22 mouse cellular contexts compared by ENCODE assay signal in genomic region chr7:46746381-46746780, GRCm38 (mm10). TPM values are rescaled to one million over a fixed set of nuclear protein-coding genes. Genes with fewer than 3 reads are reported as not detected.
DNase-seq lines count a peak whose midpoint lies in the region; ATAC-seq and TF ChIP-seq lines count a peak whose summit lies in the region.
"Had no signal": no experiment of that assay in that cellular context is flagged by ENCODE, and none has a peak within 500 bp of the region (broad histone marks: within the 10 kb centered on the region; RNA-seq: fewer than 3 reads in every experiment).

No protein-coding gene starts in this region.

- H3K4me3 ChIP-seq in liver, postnatal 0 days (ENCODE audit: low read depth, low read length) = no peak overlapping the region
- H3K4me3 ChIP-seq: embryonic facial prominence, embryonic 13.5 days; heart, embryonic 13.5 days; limb, embryonic 12.5 days; stomach, embryonic 15.5 days had no signal

- H3K9ac ChIP-seq in liver, postnatal 0 days (replicated peaks) = no peak overlapping the region
- H3K9ac ChIP-seq: embryonic facial prominence, embryonic 13.5 days; forebrain, postnatal 0 days; heart, embryonic 13.5 days; limb, embryonic 12.5 days; stomach, embryonic 15.5 days had no signal

- no peak overlapping the region for H3K27ac ChIP-seq in liver, postnatal 0 days (ENCODE audit: low read depth)
- H3K27ac ChIP-seq: embryonic facial prominence, embryonic 13.5 days; heart, embryonic 13.5 days; limb, embryonic 12.5 days; stomach, embryonic 15.5 days had no signal

- H3K36me3 ChIP-seq in liver, postnatal 0 days (replicated peaks; ENCODE audit: insufficient read depth, low read length) = no peaks in the 10 kb centered on the region
- H3K36me3 ChIP-seq: embryonic facial prominence, embryonic 13.5 days; heart, embryonic 13.5 days; limb, embryonic 12.5 days; stomach, embryonic 15.5 days had no signal

- peak; percentile 50; the same call in 1 of the 2 replicates for ATAC-seq in liver, postnatal 0 days
- ATAC-seq: forebrain, postnatal 0 days had no signal

- no peaks in the 10 kb centered on the region for H3K9me3 ChIP-seq in liver, postnatal 0 days (ENCODE audit: low read length)
- H3K9me3 ChIP-seq: embryonic facial prominence, embryonic 13.5 days; heart, embryonic 13.5 days; limb, embryonic 12.5 days; stomach, embryonic 15.5 days had no signal

- H3K4me1 ChIP-seq in liver, postnatal 0 days (ENCODE audit: insufficient read depth) = no peaks in the 10 kb centered on the region
- H3K4me1 ChIP-seq: embryonic facial prominence, embryonic 13.5 days; limb, embryonic 12.5 days; stomach, embryonic 15.5 days had no signal

- TF ChIP-seq CTCF in liver, postnatal 0 days (IDR thresholded peaks at IDR 0.05; ENCODE audit: low read depth) = no peak

- no peak for TF ChIP-seq EP300 in liver, postnatal 0 days (IDR thresholded peaks at IDR 0.05; ENCODE audit: low read depth)

- peak; percentile 12 for DNase-seq in adrenal gland, postnatal 10 days
- no peak for DNase-seq in adrenal gland, postnatal 25 days
- no peak for DNase-seq in liver, postnatal 0 days
- no peak for DNase-seq in liver
- peak; percentile 60 for DNase-seq in gastrocnemius, postnatal 25 days
- DNase-seq in lung, postnatal 36 days = peak; percentile 21
- DNase-seq in B cell, adult 2 months = no peak
- DNase-seq in testis, postnatal 10 days (ENCODE audit: low spot score) = no peak
- DNase-seq: cerebellum, adult 8-10 months; forebrain, postnatal 0 days; kidney, postnatal 36 days; layer of hippocampus, adult 9-11 months; spleen, adult 18-20 months had no signal

- no peak overlapping the region for H3K4me2 ChIP-seq in liver, postnatal 0 days (ENCODE audit: low read depth, low read length)
- H3K4me2 ChIP-seq: embryonic facial prominence, embryonic 13.5 days; heart, embryonic 13.5 days; limb, embryonic 12.5 days; stomach, embryonic 15.5 days had no signal

- no peaks in the 10 kb centered on the region for H3K27me3 ChIP-seq in liver, postnatal 0 days (ENCODE audit: insufficient read depth, low read length)
- H3K27me3 ChIP-seq: CH12.LX; embryonic facial prominence, embryonic 13.5 days; heart, embryonic 13.5 days; limb, embryonic 12.5 days; stomach, embryonic 15.5 days had no signal

- 79% methylated on average over 7 of the region's 7 CpGs for WGBS in liver, postnatal 0 days (ENCODE audit: insufficient replicate concordance)

RNA-seq across cellular contexts. Expression of gene Saa1, which starts 3.6 kb away (rescaled TPM):
- under 1 TPM in 1 of 2 experiments, not detected in 1; 0.63 TPM for total RNA-seq in adrenal gland, postnatal 10 days (2021)
- not detected in 2 replicates for total RNA-seq in adrenal gland, postnatal 25 days (2021)
- polyA plus RNA-seq in liver, postnatal 0 days (2015; fragmentation: Nextera tagmentation; extraction: Ambion mirVana) = 0.38 and 0.63 TPM in 2 replicates
- not detected for total RNA-seq in gastrocnemius, postnatal 25 days (2021)
- total RNA-seq: CH12.LX; forebrain, postnatal 0 days; midbrain, postnatal 0 days had no signal
- polyA plus RNA-seq: embryonic facial prominence, embryonic 13.5 days; heart, embryonic 13.5 days; hindbrain, embryonic 11.5 days; kidney, adult 2 months; liver, embryonic 16.5 days had no signal

RNA-seq across cellular contexts. Expression of gene Saa2, which starts 5.2 kb away (rescaled TPM):
- total RNA-seq in adrenal gland, postnatal 10 days (2021) = not detected
- not detected in 2 replicates for total RNA-seq in adrenal gland, postnatal 25 days (2021)
- polyA plus RNA-seq in liver, postnatal 0 days (2015; fragmentation: Nextera tagmentation; extraction: Ambion mirVana) = 0.19 and 0.25 TPM in 2 replicates
- total RNA-seq in gastrocnemius, postnatal 25 days (2021) = not detected
- total RNA-seq: CH12.LX; forebrain, postnatal 0 days; midbrain, postnatal 0 days had no signal
- polyA plus RNA-seq: embryonic facial prominence, embryonic 13.5 days; forebrain, postnatal 0 days; heart, embryonic 13.5 days; kidney, adult 2 months; liver, embryonic 16.5 days; midbrain, postnatal 0 days; stomach, embryonic 15.5 days had no signal

RNA-seq across cellular contexts. Expression of gene Saa4, which starts 14.0 kb away (rescaled TPM):
- total RNA-seq in adrenal gland, postnatal 10 days (2021) = 10 to 100 TPM in 1 of 2 experiments, 1 to 10 TPM in 1; 3.2 to 10.9 TPM
- total RNA-seq in adrenal gland, postnatal 25 days (2021) = 1.00 TPM in 1 of 2 replicates, not detected in the other
- polyA plus RNA-seq in liver, postnatal 0 days (2015; fragmentation: Nextera tagmentation; extraction: Ambion mirVana) = 2.3 and 2.4 TPM in 2 replicates
- total RNA-seq in gastrocnemius, postnatal 25 days (2021) = not detected
- total RNA-seq: CH12.LX; forebrain, postnatal 0 days; midbrain, postnatal 0 days had no signal
- polyA plus RNA-seq: embryonic facial prominence, embryonic 13.5 days; forebrain, postnatal 0 days; heart, embryonic 13.5 days; hindbrain, embryonic 11.5 days; kidney, adult 2 months; limb, embryonic 12.5 days; midbrain, postnatal 0 days had no signal

RNA-seq across cellular contexts. Expression of gene Saa3, which starts 30.9 kb away (rescaled TPM):
- total RNA-seq in adrenal gland, postnatal 10 days (2021) = 1 to 10 TPM in 1 of 2 experiments, not detected in 1; 1.2 TPM
- total RNA-seq in adrenal gland, postnatal 25 days (2021) = 0.52 TPM in 1 of 2 replicates, not detected in the other
- 5.4 and 11.9 TPM in 2 replicates for polyA plus RNA-seq in liver, postnatal 0 days (2015; fragmentation: Nextera tagmentation; extraction: Ambion mirVana)
- total RNA-seq in gastrocnemius, postnatal 25 days (2021) = not detected
- total RNA-seq: CH12.LX; forebrain, postnatal 0 days; midbrain, postnatal 0 days had no signal
- polyA plus RNA-seq: heart, embryonic 13.5 days had no signal

RNA-seq across cellular contexts. Expression of gene Saal1, which starts 35.9 kb away (rescaled TPM):
- 10 to 100 TPM; 10.1 to 10.2 TPM for total RNA-seq in adrenal gland, postnatal 10 days (2021)
- total RNA-seq in adrenal gland, postnatal 25 days (2021) = 8.4 and 9.8 TPM in 2 replicates
- polyA plus RNA-seq in liver, postnatal 0 days (2015; fragmentation: Nextera tagmentation; extraction: Ambion mirVana) = 6.5 and 6.9 TPM in 2 replicates
- 1 to 10 TPM; 2.7 TPM for total RNA-seq in gastrocnemius, postnatal 25 days (2021)

Comparison
In these comparisons a context has a peak if more than half of its experiments do, and no peak if none do; other contexts are left out.
1. DNase-seq: peak in adrenal gland, postnatal 10 days (single experiment), gastrocnemius, postnatal 25 days (single experiment) and lung, postnatal 36 days (single experiment); none in adrenal gland, postnatal 25 days (single experiment), liver, postnatal 0 days (single experiment), liver (single experiment), B cell, adult 2 months (0 of 2) and testis, postnatal 10 days (single experiment).